Mouse (Mus musculus) left cerebral cortex, adult 11 months (tissue): ENCODE data around the gene Psmd3.
"Not testable (repeated sequence)": the region's sequence is repeated elsewhere in the genome, so short reads cannot be mapped to it uniquely, and the experiment has no call there.

Experiments used
- DNase-seq: peaks from one replicate; pipeline ENCODE4 v3.0.0; 2022; ENCODE audit warnings: low spot score

Psmd3 gene

DNA sequence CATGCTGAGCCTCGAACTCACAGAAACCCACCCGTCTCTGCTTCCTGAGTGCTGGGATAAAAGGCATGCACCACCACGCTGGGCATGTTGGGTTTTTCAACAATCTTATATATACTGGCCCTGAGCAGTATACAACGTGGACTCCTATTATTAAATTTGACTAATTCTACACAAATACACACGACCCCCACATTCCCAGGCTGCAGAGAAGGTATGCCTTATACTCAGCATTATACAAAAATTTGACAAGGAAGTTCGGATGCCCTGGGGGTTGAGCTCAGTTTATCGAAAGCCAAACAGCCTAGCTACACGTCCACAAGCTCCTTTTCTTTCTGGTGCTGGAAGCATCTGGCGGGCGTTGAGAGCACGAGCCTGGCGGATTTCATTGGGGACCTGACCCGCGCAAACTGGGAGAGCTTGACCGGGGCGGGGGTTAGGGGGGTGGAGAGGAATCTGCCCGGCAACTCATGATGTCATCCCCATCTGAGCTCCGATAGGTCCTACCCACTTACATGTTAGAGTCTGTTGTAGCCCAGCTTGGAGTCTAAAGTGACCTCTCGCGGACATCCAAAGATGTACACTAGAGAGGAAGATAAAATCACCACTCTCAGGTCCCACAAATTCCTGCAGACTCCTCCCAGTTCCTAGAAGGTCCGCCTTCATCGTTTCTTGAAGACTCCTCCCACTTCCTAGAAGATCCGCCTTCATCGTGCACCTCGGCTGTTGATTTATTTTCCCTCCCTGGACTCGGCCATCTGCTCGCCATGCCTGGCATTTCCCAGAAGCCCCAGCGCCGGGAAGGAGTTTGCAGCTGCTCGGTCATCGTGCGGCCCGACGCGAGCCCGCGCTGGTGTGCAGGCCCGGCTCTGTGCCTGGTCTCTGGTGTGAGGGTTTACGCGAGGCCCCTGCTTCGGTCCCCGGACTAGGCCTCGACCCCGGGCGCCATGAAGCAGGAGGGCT is at the start of gene Psmd3:
Psmd3 (plus strand) TSS at position 769 of the 960 bp plus-strand sequence.
- DNase-seq, result peak; percentile 93

DNA sequence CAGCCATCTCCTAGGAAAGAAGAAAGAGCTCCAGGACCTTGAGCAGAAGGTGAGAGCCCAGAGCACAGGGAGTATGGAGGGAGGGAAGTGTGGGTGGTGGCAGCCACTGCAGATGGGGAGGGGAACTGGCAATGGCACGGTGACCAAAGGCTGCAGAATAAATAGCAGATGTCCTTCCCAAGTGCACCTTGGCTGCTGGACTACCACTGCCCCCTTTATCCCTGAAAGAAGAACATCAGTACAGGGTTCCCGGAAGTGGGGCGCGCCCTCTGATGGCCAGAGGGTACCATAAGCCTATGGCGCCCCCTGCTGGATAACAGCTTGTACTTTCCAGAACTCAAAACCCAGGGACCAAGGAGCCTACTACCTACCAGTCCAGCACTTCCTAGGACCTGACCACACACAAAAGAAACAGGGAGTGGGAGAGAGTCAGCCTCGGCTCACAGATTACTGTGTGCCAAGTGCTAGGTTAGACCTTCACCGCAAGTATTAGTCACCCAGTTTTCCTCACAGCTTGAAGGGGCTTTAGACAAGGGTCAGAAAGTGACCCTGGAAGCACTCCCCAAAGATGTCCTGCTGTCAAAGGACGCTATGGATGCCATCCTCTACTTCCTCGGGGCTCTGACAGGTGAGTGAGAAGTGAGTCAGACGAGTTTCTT is 46.9 kb upstream of the Psmd3 start:
- DNase-seq, result not testable (repeated sequence)

DNA sequence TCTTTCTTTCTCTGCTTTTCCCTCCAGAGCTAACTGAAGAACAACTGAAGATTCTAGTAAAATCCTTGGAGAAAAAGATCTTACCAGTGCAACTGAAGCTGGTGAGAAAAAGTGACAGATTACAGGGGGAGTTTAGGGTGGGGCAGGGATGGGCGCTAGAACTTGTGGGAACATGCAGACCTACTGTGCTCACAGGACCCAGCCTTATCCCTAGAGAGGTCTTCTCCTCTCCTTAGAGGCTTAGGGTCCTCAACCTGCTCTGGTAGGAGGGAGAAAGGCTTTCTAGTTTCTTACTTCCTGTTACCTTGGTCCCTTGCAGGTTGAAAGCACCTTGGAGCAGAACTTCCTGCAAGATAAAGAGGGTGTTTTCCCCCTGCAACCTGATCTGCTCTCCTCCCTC is 44.9 kb upstream of the Psmd3 start:
- DNase-seq, result no peak

DNA sequence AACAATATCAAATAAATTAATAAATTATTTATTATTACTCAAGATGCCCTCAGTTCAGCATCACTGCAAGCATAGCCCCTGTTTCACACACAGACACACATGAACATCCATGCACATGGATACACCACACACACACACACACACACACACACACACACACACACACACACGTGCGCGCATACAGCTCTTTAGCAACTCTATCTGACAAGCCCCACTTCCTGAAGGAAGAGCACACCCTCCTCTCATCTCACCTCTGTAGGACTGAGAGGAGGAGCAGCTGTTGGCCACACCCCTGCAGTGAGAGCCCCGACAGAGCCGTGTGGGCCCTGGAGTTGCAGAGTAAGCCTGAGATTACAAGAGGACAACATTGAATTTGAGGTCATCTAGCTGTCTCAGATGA is 42.3 kb upstream of the Psmd3 start:
- DNase-seq, result no peak

DNA sequence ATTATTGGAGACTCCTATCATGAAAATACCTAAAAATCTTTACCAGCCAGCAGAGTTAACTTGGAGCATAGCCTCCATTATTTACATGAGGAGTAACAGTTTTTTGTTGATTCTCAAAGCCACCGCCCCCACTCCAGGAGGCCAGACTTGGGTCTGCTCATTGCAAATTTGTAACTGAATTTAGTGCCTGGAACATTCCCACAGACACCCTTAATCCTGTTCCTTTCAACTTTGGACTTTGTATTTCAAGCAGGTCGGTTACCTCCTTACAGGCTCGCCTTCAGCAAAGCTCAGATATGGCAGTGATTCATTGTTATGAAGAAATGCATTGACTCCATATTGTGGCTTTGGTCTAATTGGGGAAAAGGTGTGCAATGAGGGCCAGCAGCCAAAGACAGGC is 37.6 kb upstream of the Psmd3 start:
- DNase-seq, result no peak

DNA sequence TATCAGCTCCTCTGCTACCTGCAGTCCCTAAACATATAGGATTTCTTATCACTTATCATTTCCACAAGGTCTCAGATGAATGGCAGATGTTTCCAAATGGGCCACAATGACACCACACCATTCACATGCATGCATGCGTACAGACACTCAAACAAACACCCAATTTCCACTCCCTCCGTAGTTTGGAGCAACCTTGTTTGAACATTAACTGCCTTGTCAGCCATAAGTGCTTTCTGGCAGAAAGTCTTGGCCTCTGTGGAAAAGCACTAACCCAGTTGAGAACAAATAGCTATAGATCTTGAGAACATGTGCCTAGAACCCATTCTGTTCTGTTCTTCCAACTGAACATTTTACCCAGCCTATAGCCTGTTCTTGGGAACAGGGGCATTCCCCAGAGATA is 36.4 kb upstream of the Psmd3 start:
- DNase-seq, result no peak

DNA sequence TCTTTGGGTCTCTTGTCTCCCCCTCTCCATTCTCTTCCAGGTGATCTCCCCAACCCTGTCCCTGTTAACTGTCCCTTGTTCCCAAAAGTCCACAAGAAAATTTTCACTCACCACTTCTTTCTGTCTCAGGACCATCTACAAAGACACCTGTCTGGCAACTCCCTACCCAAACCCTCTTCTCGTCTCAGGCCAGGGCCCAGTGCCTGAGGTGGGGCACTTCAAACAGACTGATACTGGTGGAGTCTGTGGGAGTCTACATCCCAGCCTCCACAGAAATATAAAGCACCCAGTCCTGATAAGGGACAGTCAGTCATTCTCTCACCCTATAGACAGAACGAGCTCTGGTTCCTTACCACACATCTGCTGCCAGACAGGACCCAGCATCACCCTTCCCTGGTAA is 35.9 kb upstream of the Psmd3 start, which contains the start of gene Gsdma2:
Gsdma2 (plus strand) TSS at position 301 of the 400 bp plus-strand sequence.
- DNase-seq, result no peak

DNA sequence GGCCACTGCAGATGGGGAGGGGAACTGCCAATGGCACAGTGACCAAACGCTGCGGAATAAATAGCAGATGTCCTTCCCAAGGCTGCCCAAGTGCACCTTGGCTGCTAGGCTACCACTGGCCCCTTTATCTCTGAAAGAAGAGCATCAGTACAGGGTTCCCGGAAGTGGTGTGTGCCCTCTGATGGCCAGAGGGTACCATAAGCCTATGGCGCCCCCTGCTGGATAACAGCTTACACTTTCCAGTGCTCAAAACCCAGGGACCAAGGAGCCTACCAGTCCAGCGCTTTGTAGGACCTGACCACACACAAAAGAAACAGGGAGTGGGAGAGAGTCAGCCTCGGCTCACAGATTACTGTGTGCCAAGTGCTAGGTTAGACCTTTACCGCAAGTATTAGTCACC is 27.3 kb upstream of the Psmd3 start:
- peak; percentile 19 for DNase-seq

DNA sequence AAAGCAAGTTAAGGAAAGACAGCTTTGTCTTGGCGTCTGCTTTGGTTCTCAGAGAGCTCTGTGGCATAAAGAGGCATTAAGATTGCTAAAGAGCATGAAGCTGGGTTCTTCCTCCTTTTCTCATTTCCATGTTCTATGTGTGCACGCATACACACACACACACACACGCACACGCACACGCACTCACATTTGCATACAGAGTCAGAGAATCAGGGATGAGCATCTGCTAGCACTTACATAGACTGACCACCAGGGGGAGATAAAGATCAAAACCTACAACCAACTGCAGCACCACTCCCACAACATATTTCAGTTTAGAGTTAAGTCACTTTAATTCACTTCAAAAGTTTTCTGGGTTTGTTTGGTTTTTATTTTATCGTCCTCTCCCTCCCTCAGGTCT is 21.8 kb upstream of the Psmd3 start:
- peak; percentile 57 for DNase-seq

DNA sequence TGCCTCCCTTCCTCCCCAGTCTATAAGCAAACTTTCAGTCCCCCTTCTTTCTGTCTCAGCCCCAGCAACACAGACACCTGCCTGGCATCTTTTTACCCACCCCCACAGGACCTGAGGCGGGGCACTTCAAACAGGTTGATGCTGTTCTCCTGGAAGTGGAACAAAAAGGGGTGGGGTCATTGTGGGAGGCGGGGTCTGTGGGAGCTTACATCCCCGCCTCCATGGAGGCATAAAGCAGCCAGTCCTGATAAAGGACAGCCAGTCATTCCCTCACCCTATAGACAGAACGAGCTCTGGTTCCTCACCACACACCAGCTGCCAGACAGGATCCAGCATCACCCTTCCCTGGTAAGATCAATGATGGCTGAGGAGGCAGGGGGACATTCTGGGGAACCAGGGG is 18.3 kb upstream of the Psmd3 start, which contains the start of gene Gsdma:
Gsdma (plus strand) TSS at position 261 of the 400 bp plus-strand sequence.
- no peak for DNase-seq

DNA sequence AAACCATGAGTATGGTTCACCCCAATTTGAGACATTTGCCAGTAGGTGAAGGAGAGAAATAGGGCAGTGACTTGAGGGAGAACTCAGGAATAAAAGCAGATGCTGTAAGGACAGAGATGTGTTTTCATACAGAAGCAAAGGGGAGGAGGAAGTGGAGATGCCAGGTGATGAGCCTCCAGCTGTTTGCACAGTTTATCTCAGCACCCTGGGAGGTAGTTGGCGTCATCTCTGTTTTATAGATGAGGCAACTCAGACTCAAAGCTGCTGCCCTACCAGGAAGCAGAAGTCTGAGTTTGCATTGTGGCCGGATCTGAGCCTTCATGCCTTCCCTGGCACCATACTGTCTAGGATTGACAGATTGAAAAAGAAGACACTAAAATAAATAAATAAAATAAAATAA is 13.4 kb upstream of the Psmd3 start:
- no peak for DNase-seq

DNA sequence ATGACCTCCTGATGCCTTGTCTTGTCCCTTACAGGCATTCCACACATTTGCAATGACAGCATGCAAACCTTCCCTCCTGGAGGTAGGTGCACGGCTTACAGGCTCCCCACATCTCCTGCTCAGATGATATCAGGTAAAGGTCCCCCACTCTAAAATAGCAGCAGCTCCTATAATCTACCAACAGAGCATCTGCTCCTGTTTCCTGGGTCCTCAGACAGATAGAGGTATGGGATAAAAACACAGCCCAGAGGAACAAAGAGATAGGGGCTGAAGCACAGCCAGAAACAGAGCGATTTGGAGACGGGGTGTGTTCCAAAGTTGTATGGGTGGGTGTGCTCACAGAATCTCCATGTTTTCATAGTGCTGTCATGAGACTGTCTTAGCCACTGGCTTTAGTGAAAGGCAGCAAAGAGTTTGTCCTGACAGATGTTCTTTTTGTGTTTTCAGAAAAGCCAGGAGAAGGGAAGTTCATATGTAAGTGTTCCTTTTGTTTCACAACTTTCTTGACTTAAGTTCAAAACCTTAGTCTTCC is 11.0 kb upstream of the Psmd3 start:
- no peak for DNase-seq

DNA sequence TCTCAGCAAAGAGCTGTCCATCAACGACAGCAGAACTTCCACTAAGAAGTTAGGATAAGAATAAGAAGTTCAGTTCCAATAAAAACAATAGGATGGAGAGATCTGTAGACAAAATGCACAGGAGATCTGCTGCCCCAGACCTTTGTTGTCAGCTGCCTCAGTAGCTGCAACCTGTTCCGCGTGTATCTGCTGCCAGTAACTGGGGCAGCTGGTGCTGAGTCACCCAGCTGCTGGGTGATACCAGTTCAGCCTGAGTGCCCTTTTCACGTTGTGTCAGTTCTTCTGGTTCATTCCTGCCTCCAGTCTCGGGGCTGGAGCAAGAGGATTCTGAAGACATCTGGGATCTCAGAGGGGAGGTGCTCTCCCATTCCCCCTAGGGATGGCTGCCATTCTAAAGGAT is 10.5 kb upstream of the Psmd3 start:
- DNase-seq, result no peak

DNA sequence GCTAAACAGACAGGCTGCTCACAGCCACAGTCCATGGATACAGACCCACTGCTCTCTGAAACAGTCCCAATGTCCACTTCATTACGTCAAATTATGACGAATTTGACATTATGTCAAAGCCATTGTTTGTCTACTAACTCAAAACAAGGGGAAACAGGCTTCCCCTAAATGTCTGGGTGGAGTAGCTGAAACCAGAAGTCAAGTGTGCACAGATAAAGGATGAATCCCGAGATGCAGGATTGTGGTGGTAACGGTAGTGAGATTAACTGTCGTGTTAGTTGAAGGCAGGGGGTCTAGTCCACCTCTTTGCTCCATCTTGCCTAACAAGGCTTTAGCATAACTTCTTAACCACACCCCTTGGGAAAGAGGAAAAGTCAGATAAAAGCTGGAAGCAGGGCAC is 9.9 kb upstream of the Psmd3 start:
- DNase-seq, result no peak

DNA sequence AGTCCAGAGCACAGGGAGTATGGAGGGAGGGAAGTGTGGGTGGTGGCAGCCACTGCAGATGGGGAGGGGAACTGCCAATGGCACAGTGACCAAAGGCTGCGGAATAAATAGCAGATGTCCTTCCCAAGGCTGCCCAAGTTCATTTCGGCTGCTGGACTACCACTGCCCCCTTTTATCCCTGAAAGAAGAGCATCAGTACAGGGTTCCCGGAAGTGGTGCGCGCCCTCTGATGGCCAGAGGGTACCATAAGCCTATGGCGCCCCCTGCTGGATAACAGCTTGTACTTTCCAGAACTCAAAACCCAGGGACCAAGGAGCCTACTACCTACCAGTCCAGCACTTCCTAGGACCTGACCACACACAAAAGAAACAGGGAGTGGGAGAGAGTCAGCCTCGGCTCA is 9.2 kb upstream of the Psmd3 start:
- DNase-seq, result not testable (repeated sequence)

DNA sequence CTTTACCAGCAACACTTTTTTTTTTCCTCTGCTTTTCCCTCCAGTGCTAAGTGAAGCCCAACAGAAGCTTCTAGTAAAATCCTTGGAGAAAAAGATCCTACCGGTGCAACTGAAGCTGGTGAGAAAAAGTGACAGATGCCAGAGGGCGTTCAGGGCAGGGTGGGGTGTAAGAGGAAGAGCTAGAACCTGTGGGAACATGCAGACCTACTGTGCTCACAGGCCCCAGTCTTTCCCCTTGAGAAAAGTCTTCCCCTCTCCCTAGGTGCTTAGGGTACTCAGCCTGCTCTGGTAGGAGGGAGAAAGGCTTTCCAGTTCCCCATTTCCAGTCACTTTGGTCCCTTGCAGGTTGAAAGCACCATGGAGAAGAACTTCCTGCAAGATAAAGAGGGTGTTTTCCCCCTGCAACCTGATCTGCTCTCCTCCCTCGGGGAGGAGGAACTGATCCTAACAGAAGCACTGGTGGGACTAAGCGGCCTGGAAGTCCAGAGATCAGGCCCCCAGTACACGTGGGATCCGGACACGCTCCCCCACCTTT is 6.5 kb upstream of the Psmd3 start:
- no peak for DNase-seq

DNA sequence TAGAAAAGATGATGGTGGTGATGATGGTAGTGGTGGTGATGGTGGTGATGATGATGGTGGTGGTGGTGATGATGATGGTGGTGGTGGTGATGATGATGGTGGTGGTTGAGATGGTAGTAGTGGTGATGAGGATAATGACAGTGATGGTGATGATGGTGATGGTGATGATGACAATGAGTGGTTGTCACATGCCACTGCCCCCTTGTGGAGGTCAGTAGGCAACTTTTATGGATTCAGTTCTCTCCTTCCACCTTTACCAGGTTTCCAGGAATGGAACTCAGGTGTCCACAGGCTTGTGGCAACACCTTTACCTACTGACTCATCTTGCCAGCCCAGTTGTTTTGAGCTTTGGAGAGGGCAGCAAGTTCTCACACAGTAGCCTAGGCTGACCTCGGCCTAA is 2.3 kb upstream of the Psmd3 start:
- no peak for DNase-seq

DNA sequence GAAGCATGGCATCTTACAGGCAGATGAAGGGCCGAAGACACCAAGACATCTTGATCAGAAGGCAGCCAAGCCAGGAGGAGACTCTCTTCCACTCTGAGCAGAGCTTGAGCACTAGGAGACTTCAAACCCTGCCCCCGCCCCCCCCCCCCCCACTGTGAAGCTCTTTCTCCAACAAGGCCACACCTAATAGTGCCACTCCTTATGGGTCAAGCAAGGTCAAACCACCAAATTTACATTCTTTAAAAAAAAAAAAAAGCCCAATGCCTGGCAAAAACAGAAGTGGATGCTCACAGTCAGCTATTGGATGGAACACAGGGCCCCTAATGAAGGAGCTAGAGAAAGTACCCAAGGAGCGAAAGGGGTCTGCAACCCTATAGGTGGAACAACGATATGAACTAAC is 1.8 kb upstream of the Psmd3 start:
- DNase-seq, result not testable (repeated sequence)

DNA sequence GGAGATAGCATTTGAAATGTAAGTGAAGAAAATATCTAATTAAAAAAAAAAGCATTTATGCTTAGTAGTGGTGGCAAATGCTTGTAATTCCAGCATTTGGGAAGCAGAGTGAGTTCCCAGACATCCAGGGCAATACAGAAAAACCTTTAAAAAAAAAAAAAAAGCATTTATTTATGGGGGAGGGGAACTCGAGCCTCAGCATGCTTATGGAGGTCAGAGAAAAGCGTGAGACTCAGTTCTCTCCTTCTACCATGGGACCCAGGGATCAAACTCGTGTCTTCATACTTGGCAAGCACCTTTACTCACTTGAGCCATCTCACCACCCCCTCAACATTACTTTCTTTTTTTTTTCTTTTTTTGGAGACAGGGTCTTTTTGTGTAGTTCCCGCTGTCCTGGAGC is 1.2 kb upstream of the Psmd3 start:
- no peak for DNase-seq

DNA sequence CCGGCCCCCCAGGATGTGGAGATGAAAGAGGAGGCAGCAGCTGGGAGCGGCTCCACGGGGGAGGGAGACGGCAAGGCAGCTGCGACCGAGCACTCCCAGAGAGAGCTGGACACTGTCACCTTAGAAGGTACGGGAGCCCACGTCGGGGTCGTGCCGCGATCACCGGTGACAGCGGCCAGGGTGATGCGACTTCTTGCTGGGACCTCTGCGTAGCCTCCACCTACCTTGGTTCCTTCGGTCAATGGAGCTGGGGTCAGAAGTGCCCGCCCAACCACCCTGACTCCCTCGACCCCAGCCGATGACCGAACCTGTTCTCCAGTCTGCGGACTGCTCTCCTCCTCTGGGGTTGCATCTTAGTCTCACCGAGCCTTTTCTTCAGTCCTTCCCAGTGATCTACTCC is 457 bp downstream of the Psmd3 start:
- no peak for DNase-seq

DNA sequence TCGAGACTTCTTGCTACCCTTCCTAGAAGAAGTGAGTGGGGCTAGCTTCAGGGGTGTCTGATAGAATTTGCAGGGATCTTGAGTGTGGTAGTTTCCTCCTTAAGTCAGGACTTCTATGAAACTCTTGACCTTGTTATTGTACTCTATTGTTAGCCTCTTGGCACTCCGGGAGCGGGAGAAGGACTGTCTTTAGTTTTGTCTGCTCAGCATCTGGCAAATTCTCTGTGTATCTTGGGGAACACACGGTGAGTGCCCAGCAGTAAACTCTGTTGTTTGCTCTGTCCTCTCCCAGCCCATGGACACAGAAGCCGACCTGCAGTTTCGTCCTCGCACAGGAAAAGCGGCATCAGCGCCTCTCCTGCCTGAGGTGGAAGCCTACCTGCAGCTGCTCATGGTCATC is 3.3 kb downstream of the Psmd3 start:
- no peak for DNase-seq

DNA sequence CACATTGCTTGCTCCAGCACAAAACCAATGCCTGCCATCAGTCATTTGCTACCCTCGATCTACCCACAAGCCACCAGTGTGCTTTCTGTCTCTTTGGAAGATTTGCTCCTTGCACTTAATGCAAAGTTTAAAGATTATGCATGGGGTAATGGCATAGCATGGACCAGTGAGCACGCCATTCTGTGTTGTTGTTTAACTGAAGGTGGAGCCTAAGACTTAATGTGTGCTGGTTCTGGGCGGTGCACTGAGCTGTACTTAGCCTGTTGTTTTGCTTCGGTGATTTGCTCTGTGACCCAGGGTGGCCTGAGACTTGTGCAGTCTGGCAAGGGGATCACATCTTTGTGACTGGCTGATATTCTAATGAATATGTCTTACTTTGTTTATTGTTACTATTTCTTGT is 4.6 kb downstream of the Psmd3 start:
- no peak for DNase-seq

DNA sequence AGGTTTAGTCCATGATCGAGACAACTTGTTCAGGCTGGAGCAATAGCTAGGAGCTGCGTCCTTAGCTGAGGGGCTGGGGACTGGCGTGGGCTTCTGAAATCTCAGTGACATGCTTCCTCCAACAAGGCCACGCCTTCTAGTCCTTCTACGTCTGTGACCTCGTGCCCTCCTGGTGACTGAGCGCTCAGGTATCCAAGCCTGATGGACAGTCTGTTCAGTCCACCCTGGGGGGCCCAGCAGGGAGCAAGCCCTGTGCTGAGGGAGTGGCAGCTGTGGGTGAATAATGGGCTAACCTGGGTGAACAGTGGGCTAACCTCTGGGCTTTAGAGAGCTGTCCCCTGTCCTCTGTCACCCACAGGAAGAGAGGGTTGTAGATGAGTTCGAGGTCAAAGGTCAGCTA is 5.7 kb downstream of the Psmd3 start:
- no peak for DNase-seq
